Mouse (Mus musculus) gastrocnemius, postnatal 25 days (tissue): ENCODE measurements around the gene Wdr34. TPM values are rescaled to one million over a fixed set of nuclear protein-coding genes. Genes with fewer than 3 reads are reported as not detected.

Experiments used
- DNase-seq: peaks from one replicate; pipeline ENCODE4 v3.0.0; 2022
- long read RNA-seq, 2 experiments: library from polyadenylated mRNA; stranded (forward); transcript quantifications; one replicate each; pipeline ENCODE4 v2.0.0; 2021
- total RNA-seq, 2 experiments: library from RNA; stranded (reverse); gene quantifications; 1 replicate in 1 of 2; 2 replicates in 1 of 2; pipeline ENCODE4 v1.2.3; 2021

The Wdr34 gene
- total RNA-seq = 1 to 10 TPM; 3.3 to 3.4 TPM
- long read RNA-seq, experiment 1, partial matches to known transcripts = 0 of 5 reads
- long read RNA-seq, experiment 1, other reads (novel, unspliced or antisense) = 1 of 5 reads
- long read RNA-seq, experiment 2, transcript Wdr34-201 (9 exons, 1,814 nt) = major isoform, 12 of 13 reads
- long read RNA-seq, experiment 2, partial matches to known transcripts = 1 of 13 reads
- long read RNA-seq, experiment 2, other reads (novel, unspliced or antisense) = 0 of 13 reads

- peak; percentile 96 for DNase-seq
Observed at GRCm38 (mm10) chr2:30048699-30049388, at the start of gene Wdr34. Gene Wdr34, minus strand, starts transcription at chr2:30048881.

GRCm38 (mm10) chr2:30095882-30096527, 47.3 kb upstream of the Wdr34 start:
- no peak for DNase-seq

GRCm38 (mm10) chr2:30094208-30094588, 45.5 kb upstream of the Wdr34 start:
- DNase-seq = no peak

- peak; percentile 95 for DNase-seq
Observed at GRCm38 (mm10) chr2:30093471-30094207, 45.0 kb upstream of the Wdr34 start, which contains the start of gene Zdhhc12. Gene Zdhhc12, minus strand, starts transcription at chr2:30093648.

GRCm38 (mm10) chr2:30092280-30092918, 43.7 kb upstream of the Wdr34 start:
- no peak for DNase-seq

GRCm38 (mm10) chr2:30091521-30091920, 42.8 kb upstream of the Wdr34 start:
- DNase-seq = no peak

- no peak for DNase-seq
Observed at GRCm38 (mm10) chr2:30087310-30087709, 38.6 kb upstream of the Wdr34 start.

GRCm38 (mm10) chr2:30084632-30085031, 36.0 kb upstream of the Wdr34 start:
- no peak for DNase-seq

- DNase-seq = no peak
Observed at GRCm38 (mm10) chr2:30084113-30084512, 35.4 kb upstream of the Wdr34 start.

- DNase-seq = no peak
Observed at GRCm38 (mm10) chr2:30080181-30080800, 31.6 kb upstream of the Wdr34 start.

GRCm38 (mm10) chr2:30078760-30079159, 30.1 kb upstream of the Wdr34 start:
- DNase-seq = no peak

- peak; percentile 44 for DNase-seq
Observed at GRCm38 (mm10) chr2:30078349-30078712, 29.6 kb upstream of the Wdr34 start.

- peak; percentile 77 for DNase-seq
Observed at GRCm38 (mm10) chr2:30077502-30078348, 29.0 kb upstream of the Wdr34 start, which contains the start of gene Pkn3. Gene Pkn3, plus strand, starts transcription at chr2:30077684.

- DNase-seq = no peak
Observed at GRCm38 (mm10) chr2:30076959-30077358, 28.3 kb upstream of the Wdr34 start.

GRCm38 (mm10) chr2:30076439-30076838, 27.8 kb upstream of the Wdr34 start:
- DNase-seq = no peak

- no peak for DNase-seq
Observed at GRCm38 (mm10) chr2:30075625-30076024, 26.9 kb upstream of the Wdr34 start.

GRCm38 (mm10) chr2:30073285-30073684, 24.6 kb upstream of the Wdr34 start:
- DNase-seq = no peak

GRCm38 (mm10) chr2:30072875-30073274, 24.2 kb upstream of the Wdr34 start:
- DNase-seq = no peak

- no peak for DNase-seq
Observed at GRCm38 (mm10) chr2:30067962-30068361, 19.3 kb upstream of the Wdr34 start.

- DNase-seq = peak; percentile 38
Observed at GRCm38 (mm10) chr2:30067031-30067888, 18.6 kb upstream of the Wdr34 start.
